Mouse (Mus musculus) myocyte (in vitro differentiated cells): ENCODE data around the gene Zfp36. TPM values are rescaled to one million over a fixed set of nuclear protein-coding genes. Genes with fewer than 3 reads are reported as not detected.

Source experiments
- H3K27me3 ChIP-seq: one replicate; pipeline ENCODE4 v1.6.1; 2011; ENCODE audit not compliant: control insufficient read depth, insufficient read depth, insufficient read length
- H3K36me3 ChIP-seq: one replicate; pipeline ENCODE4 v1.6.1; 2011; ENCODE audit not compliant: control insufficient read depth, insufficient read depth
- H3K4me2 ChIP-seq: one replicate; pipeline ENCODE4 v1.6.1; 2011; ENCODE audit warnings: low read depth, control low read depth
- H3K4me3 ChIP-seq: one replicate; pipeline ENCODE4 v1.5.1; 2011; ENCODE audit warnings: mild to moderate bottlenecking, control low read depth, moderate library complexity
- H3K79me2 ChIP-seq: one replicate; pipeline ENCODE4 v1.6.1; 2011; ENCODE audit not compliant: control insufficient read depth, insufficient read depth
- H3ac ChIP-seq: one replicate; pipeline ENCODE4 v1.6.1; 2011; ENCODE audit not compliant: control insufficient read depth, insufficient read length
- CEBPB ChIP-seq: IDR thresholded peaks from 2 replicates; pipeline ENCODE4 v1.6.1; 2011; ENCODE audit warnings: mild to moderate bottlenecking, moderate library complexity; ENCODE audit not compliant: poor library complexity, insufficient read depth, severe bottlenecking
- E2F4 ChIP-seq: IDR thresholded peaks from one replicate; pipeline ENCODE4 v1.6.1; 2011; ENCODE audit warnings: mild to moderate bottlenecking, control low read depth, moderate library complexity; ENCODE audit not compliant: insufficient read depth
- MAX ChIP-seq: IDR thresholded peaks from one replicate; pipeline ENCODE4 v1.6.1; 2011; ENCODE audit warnings: low read depth, mild to moderate bottlenecking, control low read depth
- MYOD1 ChIP-seq, 3 experiments: IDR thresholded peaks; one replicate each; pipeline ENCODE4 v1.6.1; 2011; ENCODE audit warnings: control low read depth in 2 of 3, low read depth in 2 of 3, mild to moderate bottlenecking in 2 of 3, moderate library complexity in 1 of 3; ENCODE audit not compliant: insufficient read length in 2 of 3, control insufficient read depth in 1 of 3
- MYOG ChIP-seq, 3 experiments: IDR thresholded peaks; one replicate each; pipeline ENCODE4 v1.6.1; 2011; ENCODE audit warnings: control low read depth in 2 of 3, low read depth in 2 of 3, mild to moderate bottlenecking in 2 of 3; ENCODE audit not compliant: insufficient read length in 2 of 3, control insufficient read depth in 1 of 3, insufficient read depth in 1 of 3
- POLR2A ChIP-seq: IDR thresholded peaks from one replicate; pipeline ENCODE4 v1.6.1; 2011; ENCODE audit warnings: low read depth, mild to moderate bottlenecking, control low read depth, moderate library complexity; ENCODE audit not compliant: insufficient read length
- POLR2AphosphoS2 ChIP-seq: IDR thresholded peaks from one replicate; pipeline ENCODE4 v1.6.1; 2011; ENCODE audit warnings: low read depth, control low read depth; ENCODE audit not compliant: insufficient read length
- REST ChIP-seq: IDR thresholded peaks from one replicate; pipeline ENCODE4 v1.6.1; 2011; ENCODE audit warnings: mild to moderate bottlenecking, control low read depth, moderate library complexity; ENCODE audit not compliant: insufficient read depth, insufficient read length
- SRF ChIP-seq: IDR thresholded peaks from one replicate; pipeline ENCODE4 v1.6.1; 2011; ENCODE audit warnings: low read depth; ENCODE audit not compliant: control insufficient read depth, insufficient read length
- TCF12 ChIP-seq: IDR thresholded peaks from one replicate; pipeline ENCODE4 v1.6.1; 2011; ENCODE audit warnings: mild to moderate bottlenecking, control low read depth; ENCODE audit not compliant: poor library complexity, insufficient read depth, severe bottlenecking
- TCF3 ChIP-seq: IDR thresholded peaks from one replicate; pipeline ENCODE4 v1.6.1; 2011; ENCODE audit warnings: low read depth, control low read depth; ENCODE audit not compliant: insufficient read length
- USF1 ChIP-seq: IDR thresholded peaks from one replicate; pipeline ENCODE4 v1.6.1; 2011; ENCODE audit warnings: low read depth, mild to moderate bottlenecking, control low read depth, moderate library complexity
- polyA plus RNA-seq: library from polyadenylated mRNA; unstranded; fragments of >200 nt; fragmentation: generic; extraction: Trizol; gene quantifications from one replicate; pipeline ENCODE4 v1.2.1, GENCODE M21; 2012; ENCODE audit warnings: missing spikeins

Gene Zfp36
- 7.5 TPM for polyA plus RNA-seq

DNA sequence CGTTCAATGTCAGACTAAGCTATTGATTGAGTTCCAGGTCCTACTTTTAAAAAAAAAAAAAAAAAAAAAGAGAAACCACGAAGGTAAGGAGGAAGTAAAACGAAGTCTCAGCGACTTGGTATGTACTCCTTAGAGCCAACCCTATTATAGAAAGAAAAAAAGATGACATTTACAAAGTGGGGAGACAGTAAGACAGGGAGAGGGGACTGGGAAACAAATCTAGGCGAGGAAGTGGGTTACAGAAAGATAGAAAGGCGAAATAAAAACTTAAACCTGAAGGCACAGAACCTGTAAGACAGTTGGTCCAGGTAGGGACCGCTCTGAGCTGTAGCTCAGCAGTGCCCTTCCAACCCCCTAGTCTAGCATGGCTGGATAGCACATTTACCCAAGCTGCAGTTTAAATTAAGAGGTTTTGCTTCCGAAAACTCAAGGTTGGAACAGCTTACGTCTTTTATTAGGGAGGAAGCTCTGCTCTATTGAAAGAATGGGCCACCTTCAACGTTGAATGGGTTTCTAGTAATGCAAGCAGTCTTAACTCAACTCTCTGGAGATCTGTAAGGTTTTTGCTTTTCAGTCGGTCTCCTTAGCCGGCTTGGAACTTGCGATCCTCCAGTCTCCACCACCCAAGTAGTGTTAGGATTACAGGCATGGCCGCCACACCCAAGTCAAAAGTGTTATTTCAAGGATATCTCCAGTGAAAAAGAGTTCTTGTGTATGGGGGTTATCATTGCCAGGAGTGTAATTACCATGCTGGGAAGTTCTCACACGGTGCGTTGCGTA lies at the start of gene Zfp36:
Gene Zfp36, minus strand, starts transcription at position 17 of the 780 bp plus-strand sequence.
- peak within 1 kb of the TSS; percentile 96 for H3K4me3 ChIP-seq
- no peaks in the 10 kb centered on the region for H3K27me3 ChIP-seq
- peak within 1 kb of the TSS; percentile 100 for H3K4me2 ChIP-seq
- no peak for TF ChIP-seq MAX
- no peak for TF ChIP-seq SRF
- no peak for TF ChIP-seq TCF3
- TF ChIP-seq POLR2A, result no peak
- TF ChIP-seq E2F4, result no peak
- no peak for TF ChIP-seq REST
- no peak for TF ChIP-seq POLR2AphosphoS2
- no peak for TF ChIP-seq USF1
- no peak for TF ChIP-seq MYOG (IDR thresholded peaks at IDR 0.05; ENCODE audit: control insufficient read depth in 1 of 3, insufficient read depth in 1 of 3, insufficient read length in 2 of 3, low read depth in 2 of 3)
- TF ChIP-seq TCF12, result no peak
- no peak for TF ChIP-seq MYOD1 (IDR thresholded peaks at IDR 0.05; ENCODE audit: control insufficient read depth in 1 of 3, insufficient read length in 2 of 3, low read depth in 2 of 3)
- peak within 1 kb of the TSS; percentile 81 for H3ac ChIP-seq
- H3K79me2 ChIP-seq, result peaks cover 27% of the 10 kb centered on the region
- H3K36me3 ChIP-seq, result no peaks in the 10 kb centered on the region

DNA sequence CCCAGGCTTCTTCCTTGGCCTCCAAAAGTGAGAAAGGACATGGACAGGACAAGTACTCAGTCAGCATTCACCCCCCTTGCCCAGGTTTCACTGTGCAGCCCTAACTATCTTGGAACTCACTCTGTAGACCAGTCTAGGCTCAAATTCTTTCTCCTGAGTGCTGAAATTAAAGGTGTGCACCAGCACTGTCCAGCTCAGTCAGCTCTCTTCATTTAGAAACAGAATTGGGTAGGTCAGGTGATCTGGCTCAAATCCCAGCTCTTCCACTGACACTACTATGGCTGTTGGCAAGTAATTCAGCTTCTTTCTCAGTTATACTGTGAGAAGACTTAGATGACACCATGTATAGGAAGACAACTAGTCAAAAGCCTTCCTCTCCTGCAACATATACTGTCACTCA lies 47.7 kb upstream of the Zfp36 start:
- Histone ChIP-seq H3ac (no peak overlapping the region), H3K4me3 (no peak overlapping the region), H3K79me2 (peaks cover 70% of the 10 kb centered on the region), H3K27me3 (no peaks in the 10 kb centered on the region), H3K36me3 (peaks cover 4% of the 10 kb centered on the region), H3K4me2 (no peak overlapping the region)
- TF ChIP-seq TCF12, result no peak
- TF ChIP-seq POLR2AphosphoS2, result no peak
- no peak for TF ChIP-seq CEBPB
- TF ChIP-seq TCF3, result no peak
- TF ChIP-seq POLR2A, result no peak
- TF ChIP-seq E2F4, result no peak
- TF ChIP-seq SRF, result no peak
- no peak for TF ChIP-seq MAX
- TF ChIP-seq REST, result no peak
- no peak for TF ChIP-seq USF1
- TF ChIP-seq MYOD1 (IDR thresholded peaks at IDR 0.05; ENCODE audit: control insufficient read depth in 1 of 3, insufficient read length in 2 of 3, low read depth in 2 of 3), result no peak
- no peak for TF ChIP-seq MYOG (IDR thresholded peaks at IDR 0.05; ENCODE audit: control insufficient read depth in 1 of 3, insufficient read depth in 1 of 3, insufficient read length in 2 of 3, low read depth in 2 of 3)

DNA sequence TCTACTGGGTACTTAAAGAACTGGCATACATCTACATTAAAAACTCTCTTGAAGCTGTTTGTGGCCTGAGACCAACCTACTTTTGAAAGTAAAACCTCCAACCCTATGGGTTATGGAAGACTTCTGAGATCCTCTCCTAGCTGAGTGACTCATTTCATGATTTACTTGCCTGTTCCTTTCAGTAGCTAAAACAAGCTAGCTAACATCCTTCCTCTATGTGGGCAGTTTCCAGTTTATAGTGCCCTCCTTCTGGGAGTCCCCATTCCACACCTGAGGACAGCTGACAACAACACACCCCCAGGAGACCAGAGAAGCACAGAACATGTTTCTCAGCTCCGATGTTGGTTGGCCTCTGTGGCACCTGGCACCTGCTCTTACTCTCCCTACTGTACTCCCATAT lies 43.0 kb upstream of the Zfp36 start:
- Histone ChIP-seq H3K79me2 (peaks cover 34% of the 10 kb centered on the region), H3K27me3 (no peaks in the 10 kb centered on the region), H3K36me3 (peaks cover 31% of the 10 kb centered on the region), H3K4me3 (no peak overlapping the region), H3ac (no peak overlapping the region), H3K4me2 (no peak overlapping the region)
- TF ChIP-seq TCF12 (no peak), E2F4 (no peak), MAX (no peak), REST (no peak), USF1 (no peak), POLR2AphosphoS2 (no peak), SRF (no peak), CEBPB (no peak), MYOD1 (IDR thresholded peaks at IDR 0.05; ENCODE audit: control insufficient read depth in 1 of 3, insufficient read length in 2 of 3, low read depth in 2 of 3) (no peak), MYOG (IDR thresholded peaks at IDR 0.05; ENCODE audit: control insufficient read depth in 1 of 3, insufficient read depth in 1 of 3, insufficient read length in 2 of 3, low read depth in 2 of 3) (no peak), TCF3 (no peak), POLR2A (no peak)

DNA sequence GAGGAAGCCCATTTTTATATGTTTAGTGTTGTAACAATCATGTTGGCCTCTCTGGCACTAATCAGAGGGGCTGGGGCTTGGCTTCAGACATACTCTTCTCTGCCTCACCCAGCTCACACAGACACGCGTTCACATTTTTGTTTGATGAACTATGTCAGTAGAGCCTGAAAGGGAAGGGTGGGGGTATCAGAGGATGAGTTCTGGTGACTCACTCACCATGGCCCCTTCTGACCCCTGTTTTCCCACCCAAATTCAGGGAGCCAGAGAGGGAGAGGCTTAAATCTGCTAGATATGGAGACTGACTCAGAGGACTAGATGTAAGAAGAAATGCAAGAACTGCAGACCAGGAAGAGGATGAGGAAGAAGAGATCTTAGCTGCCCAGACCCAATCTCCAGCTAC lies 39.4 kb upstream of the Zfp36 start:
- peaks cover 58% of the 10 kb centered on the region for H3K36me3 ChIP-seq
- no peak overlapping the region for H3ac ChIP-seq
- no peak overlapping the region for H3K4me2 ChIP-seq
- TF ChIP-seq MYOD1 (IDR thresholded peaks at IDR 0.05; ENCODE audit: control insufficient read depth in 1 of 3, insufficient read length in 2 of 3, low read depth in 2 of 3) (no peak), TCF12 (no peak), USF1 (no peak), MYOG (IDR thresholded peaks at IDR 0.05; ENCODE audit: control insufficient read depth in 1 of 3, insufficient read depth in 1 of 3, insufficient read length in 2 of 3, low read depth in 2 of 3) (no peak), CEBPB (no peak), MAX (no peak), SRF (no peak), TCF3 (no peak), E2F4 (no peak), REST (no peak), POLR2A (no peak), POLR2AphosphoS2 (no peak)
- H3K79me2 ChIP-seq, result peaks cover 6% of the 10 kb centered on the region
- no peak overlapping the region for H3K4me3 ChIP-seq
- no peaks in the 10 kb centered on the region for H3K27me3 ChIP-seq
